Mouse (Mus musculus) ES-Bruce4 (cell line): ENCODE measurements around the gene Fndc3b. TPM values are rescaled to one million over a fixed set of nuclear protein-coding genes. Genes with fewer than 3 reads are reported as not detected.

Experiments
- H3K27ac ChIP-seq: 2 replicates; pipeline ENCODE4 v1.5.1; 2012; ENCODE audit warnings: low read length, inconsistent platforms; ENCODE audit not compliant: insufficient read depth
- H3K27me3 ChIP-seq: 2 replicates; pipeline ENCODE4 v1.6.1; 2012; ENCODE audit warnings: mild to moderate bottlenecking, low read length, inconsistent platforms; ENCODE audit not compliant: control insufficient read depth, poor library complexity, insufficient read depth, severe bottlenecking
- H3K36me3 ChIP-seq: 2 replicates; pipeline ENCODE4 v1.6.1; 2012; ENCODE audit warnings: inconsistent platforms, mild to moderate bottlenecking, low read length, moderate library complexity; ENCODE audit not compliant: control insufficient read depth, poor library complexity, insufficient read depth, severe bottlenecking
- H3K4me1 ChIP-seq: one replicate; pipeline ENCODE4 v1.8.1; 2011; ENCODE audit warnings: low read length; ENCODE audit not compliant: control insufficient read depth, insufficient read depth
- H3K4me3 ChIP-seq: 2 replicates; pipeline ENCODE4 v1.5.1; 2011; ENCODE audit warnings: low read depth, mild to moderate bottlenecking, low read length
- H3K9ac ChIP-seq: 2 replicates; pipeline ENCODE4 v1.6.1; 2012; ENCODE audit warnings: low read depth, mild to moderate bottlenecking, inconsistent platforms; ENCODE audit not compliant: poor library complexity, severe bottlenecking
- H3K9me3 ChIP-seq: replicated peaks from 2 replicates; pipeline ENCODE4 v1.6.1; 2012; ENCODE audit warnings: mild to moderate bottlenecking, low read length, inconsistent platforms; ENCODE audit not compliant: control insufficient read depth, poor library complexity, insufficient read depth, severe bottlenecking
- CTCF ChIP-seq: IDR thresholded peaks from one replicate; pipeline ENCODE4 v1.8.1; 2011; ENCODE audit warnings: low read depth, low read length
- EP300 ChIP-seq: IDR thresholded peaks from 2 replicates; pipeline ENCODE4 v1.6.1; 2011; ENCODE audit warnings: low read depth, low read length; ENCODE audit not compliant: insufficient read depth
- POLR2A ChIP-seq: IDR thresholded peaks from one replicate; pipeline ENCODE4 v1.8.1; 2011; ENCODE audit warnings: low read length; ENCODE audit not compliant: insufficient read depth
- polyA plus RNA-seq: library from polyadenylated mRNA; stranded (reverse); fragments of >200 nt; gene quantifications from 2 replicates; pipeline ENCODE4 v1.2.4, GENCODE M21; 2011; ENCODE audit warnings: low read depth; ENCODE audit not compliant: missing spikeins, insufficient read depth, insufficient read length

The Fndc3b gene
- polyA plus RNA-seq, 1 experiment, result 36.7 TPM

DNA sequence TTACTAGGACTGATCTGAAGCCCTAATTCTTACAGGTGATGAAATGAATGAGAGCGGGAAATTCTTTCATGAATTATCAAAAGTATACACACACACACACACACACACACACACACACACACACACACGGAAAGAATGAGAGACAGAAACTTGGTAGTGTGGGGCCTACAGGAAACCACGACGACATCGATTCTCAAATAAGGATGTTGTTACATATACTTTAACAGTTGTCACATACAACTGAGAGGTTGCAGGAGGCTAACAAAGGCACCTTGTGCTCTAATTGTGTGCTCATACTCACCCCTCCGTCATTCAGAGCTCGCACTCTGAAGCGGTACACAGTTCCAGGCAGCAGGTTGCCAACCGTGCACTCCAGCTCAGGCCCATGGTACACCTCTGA, 252.7 kb downstream of the Fndc3b start:
- Histone ChIP-seq H3K9me3 (peaks cover 8% of the 10 kb centered on the region; the same call in 1 of the 2 replicates), H3K36me3 (no peaks in the 10 kb centered on the region), H3K27me3 (no peaks in the 10 kb centered on the region), H3K9ac (no peak overlapping the region), H3K4me3 (no peak overlapping the region), H3K4me1 (no peaks in the 10 kb centered on the region), H3K27ac (no peak overlapping the region)
- no peak for TF ChIP-seq POLR2A
- no peak for TF ChIP-seq EP300
- no peak for TF ChIP-seq CTCF

- no peaks in the 10 kb centered on the region for H3K4me1 ChIP-seq
- no peak overlapping the region for H3K9ac ChIP-seq
- no peak overlapping the region for H3K27ac ChIP-seq
- peaks cover 7% of the 10 kb centered on the region; the same call in 1 of the 2 replicates for H3K9me3 ChIP-seq
- H3K4me3 ChIP-seq, result no peak overlapping the region
- H3K27me3 ChIP-seq, result no peaks in the 10 kb centered on the region
- no peaks in the 10 kb centered on the region for H3K36me3 ChIP-seq
- TF ChIP-seq CTCF (no peak), EP300 (no peak), POLR2A (no peak)
Measured at GRCm38 (mm10) chr3:27456514-27456913, 254.6 kb downstream of the Fndc3b start.

- Histone ChIP-seq H3K36me3 (no peaks in the 10 kb centered on the region), H3K27ac (no peak overlapping the region), H3K9ac (no peak overlapping the region)
Measured at GRCm38 (mm10) chr3:27454402-27455195, 256.5 kb downstream of the Fndc3b start.

DNA sequence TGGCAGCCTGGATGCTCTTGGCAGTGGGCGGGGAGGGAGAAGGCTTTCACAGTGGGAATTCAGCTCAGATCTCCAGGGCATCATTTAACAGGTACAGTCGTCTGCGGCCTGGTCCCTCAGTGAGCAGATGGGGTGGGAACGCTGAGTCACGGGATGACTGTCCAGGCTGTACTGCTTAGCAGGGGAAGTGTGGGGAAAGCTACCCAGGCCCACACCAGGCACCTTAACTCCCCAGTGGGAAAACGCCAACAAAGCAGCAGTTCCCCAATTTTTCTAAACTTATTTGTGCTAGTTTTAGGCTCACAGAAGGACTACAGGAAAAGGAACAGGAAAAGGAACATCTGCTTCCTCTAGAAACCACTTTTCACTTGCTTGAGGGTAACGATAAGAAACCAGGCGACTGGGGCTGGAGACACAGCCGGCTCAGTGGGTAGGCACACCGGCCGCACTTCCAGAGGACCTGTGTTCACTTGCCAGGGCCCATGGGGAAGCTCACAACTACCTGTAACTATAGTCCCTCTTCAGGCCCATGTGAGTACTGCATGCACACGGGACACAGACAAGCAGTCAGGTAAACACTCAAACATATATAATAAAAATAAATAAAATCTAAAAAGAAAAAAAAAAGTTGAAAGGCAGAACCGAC, 257.5 kb downstream of the Fndc3b start:
- Histone ChIP-seq H3K9ac (no peak overlapping the region), H3K27me3 (no peaks in the 10 kb centered on the region), H3K36me3 (no peaks in the 10 kb centered on the region), H3K4me1 (no peaks in the 10 kb centered on the region), H3K4me3 (no peak overlapping the region), H3K9me3 (0 out of 2 replicates have a peak, but pooled peaks cover 3% of the 10 kb centered on the region), H3K27ac (no peak overlapping the region)
- no peak for TF ChIP-seq EP300
- TF ChIP-seq POLR2A, result no peak
- TF ChIP-seq CTCF, result no peak

More at GRCm38 (mm10) chr3:27454402-27455195, 256.5 kb downstream of the Fndc3b start:
- H3K4me1 ChIP-seq, result no peaks in the 10 kb centered on the region
- no peak for TF ChIP-seq POLR2A
- no peak for TF ChIP-seq CTCF
- no peak for TF ChIP-seq EP300
- no peak overlapping the region for H3K4me3 ChIP-seq
- H3K27me3 ChIP-seq, result no peaks in the 10 kb centered on the region
- H3K9me3 ChIP-seq, result 0 out of 2 replicates have a peak, but pooled peaks cover 3% of the 10 kb centered on the region

DNA sequence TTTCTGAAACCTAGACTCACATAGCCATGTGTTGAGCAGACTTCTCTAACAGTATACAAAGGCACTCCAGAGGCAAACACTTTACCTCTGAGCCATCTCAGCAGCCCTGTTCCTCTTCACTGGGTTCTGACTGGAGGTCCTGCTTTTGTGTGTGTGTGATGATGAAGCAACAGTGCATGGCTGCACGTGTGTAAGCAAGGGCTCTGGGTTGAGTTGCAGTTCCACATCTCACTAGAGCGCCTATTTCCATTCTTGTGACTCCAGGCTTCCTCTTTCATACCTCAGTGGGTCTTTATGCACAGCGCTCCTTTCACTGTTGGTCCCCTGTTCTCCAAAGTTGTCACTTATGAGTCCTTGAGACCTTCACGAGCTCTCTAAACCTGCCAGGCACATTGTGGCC, 261.7 kb downstream of the Fndc3b start:
- Histone ChIP-seq H3K27ac (no peak overlapping the region), H3K36me3 (no peaks in the 10 kb centered on the region)
- TF ChIP-seq POLR2A, result no peak
- no peak for TF ChIP-seq EP300
- TF ChIP-seq CTCF, result no peak

DNA sequence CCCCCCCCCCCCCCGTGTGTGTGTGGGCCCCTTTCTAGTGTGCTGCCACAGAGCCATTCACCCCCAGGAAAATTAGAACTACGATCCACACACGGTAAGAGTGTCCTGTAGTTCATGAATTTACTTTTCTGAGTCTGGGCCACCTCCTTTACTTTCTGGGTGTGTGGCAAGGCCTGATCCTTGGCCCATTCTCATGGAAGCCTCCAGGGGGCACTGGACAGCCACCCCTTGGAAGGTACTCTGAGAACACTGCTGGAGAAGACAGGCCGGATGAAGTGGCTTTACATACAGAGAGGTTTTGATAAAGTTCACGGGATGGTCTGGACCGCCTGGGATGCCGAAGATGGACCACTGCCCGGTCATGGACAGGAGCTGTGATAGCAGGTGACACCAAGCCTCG, 262.7 kb downstream of the Fndc3b start:
- Histone ChIP-seq H3K4me3 (no peak overlapping the region), H3K4me1 (no peaks in the 10 kb centered on the region), H3K9ac (no peak overlapping the region), H3K36me3 (no peaks in the 10 kb centered on the region), H3K9me3 (no peaks in the 10 kb centered on the region), H3K27ac (no peak overlapping the region), H3K27me3 (no peaks in the 10 kb centered on the region)
- TF ChIP-seq POLR2A (no peak), CTCF (peak; percentile 48)

More for the DNA sequence above, 261.7 kb downstream of the Fndc3b start:
- H3K9me3 ChIP-seq, result 0 out of 2 replicates have a peak, but pooled peaks cover 3% of the 10 kb centered on the region
- H3K27me3 ChIP-seq, result no peaks in the 10 kb centered on the region
- H3K4me3 ChIP-seq, result no peak overlapping the region
- H3K4me1 ChIP-seq, result no peaks in the 10 kb centered on the region
- H3K9ac ChIP-seq, result no peak overlapping the region
